ENCODE assay signal across 21 mouse cellular contexts in the genomic region with DNA sequence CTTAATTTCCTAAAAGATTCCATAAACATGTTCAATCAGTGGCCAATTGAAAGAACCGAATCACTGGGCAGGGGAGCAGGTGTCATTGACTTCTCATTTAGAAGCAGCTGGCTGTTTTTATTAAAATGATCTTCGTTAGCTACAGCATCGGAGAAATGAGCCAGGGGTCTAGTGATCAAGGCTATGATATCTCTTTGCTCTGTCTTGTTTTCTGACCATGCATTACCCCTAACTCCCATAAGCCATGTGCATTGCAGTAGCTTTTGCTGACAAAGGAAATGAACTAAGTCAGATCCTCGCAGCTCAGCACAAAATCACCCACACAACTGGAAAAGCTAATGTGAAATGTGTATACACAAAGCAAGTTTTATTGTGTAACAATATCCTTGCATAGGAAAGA.
"Had no signal": no experiment of that assay in that cellular context is flagged by ENCODE, and none has a peak within 500 bp of the region (broad histone marks: within the 10 kb centered on the region; RNA-seq: fewer than 3 reads in every experiment).

No protein-coding gene starts in this region.

- H3K27ac ChIP-seq: kidney, postnatal 0 days; layer of hippocampus, adult 2 months; limb, embryonic 10.5 days; limb, embryonic 13.5 days; liver, embryonic 12.5 days; liver, embryonic 15.5 days; lung, embryonic 15.5 days; neural tube, embryonic 13.5 days; stomach, embryonic 15.5 days had no signal

- H3K4me2 ChIP-seq: limb, embryonic 13.5 days; liver, embryonic 12.5 days; liver, embryonic 15.5 days; lung, embryonic 15.5 days; neural tube, embryonic 13.5 days; stomach, embryonic 15.5 days had no signal

- H3K36me3 ChIP-seq: limb, embryonic 10.5 days; limb, embryonic 13.5 days; liver, embryonic 12.5 days; liver, embryonic 15.5 days; lung, embryonic 15.5 days; neural tube, embryonic 13.5 days; stomach, embryonic 15.5 days had no signal

- H3K27me3 ChIP-seq: limb, embryonic 13.5 days; liver, embryonic 12.5 days; liver, embryonic 15.5 days; lung, embryonic 15.5 days; stomach, embryonic 15.5 days had no signal

- H3K4me1 ChIP-seq: limb, embryonic 10.5 days; limb, embryonic 13.5 days; liver, embryonic 12.5 days; liver, embryonic 15.5 days; lung, embryonic 15.5 days; neural tube, embryonic 13.5 days; stomach, embryonic 15.5 days had no signal

- H3K9me3 ChIP-seq: limb, embryonic 10.5 days; limb, embryonic 13.5 days; liver, embryonic 12.5 days; liver, embryonic 15.5 days; lung, embryonic 15.5 days; neural tube, embryonic 13.5 days; stomach, embryonic 15.5 days had no signal

- H3K9ac ChIP-seq: limb, embryonic 13.5 days; liver, embryonic 12.5 days; liver, embryonic 15.5 days; lung, embryonic 15.5 days; neural tube, embryonic 13.5 days; stomach, embryonic 15.5 days had no signal

- ATAC-seq: liver, embryonic 12.5 days had no signal

- DNase-seq: kidney, adult 2 months; kidney, postnatal 25 days; layer of hippocampus, adult 9-11 months; liver; lung, adult 18-20 months; lung, postnatal 10 days; lung, postnatal 36 days; retina, postnatal 1 day; right cerebral cortex, postnatal 25 days; spleen, adult 18-20 months; thymus, postnatal 25 days had no signal

- H3K4me3 ChIP-seq: layer of hippocampus, adult 2 months; limb, embryonic 10.5 days; limb, embryonic 13.5 days; liver, embryonic 12.5 days; liver, embryonic 15.5 days; lung, embryonic 15.5 days; myocyte; neural tube, embryonic 13.5 days; stomach, embryonic 15.5 days had no signal
